Mouse (Mus musculus) midbrain, embryonic 15.5 days (tissue): ENCODE data around the gene Trpm4. TPM values are rescaled to one million over a fixed set of nuclear protein-coding genes. Genes with fewer than 3 reads are reported as not detected.

Source experiments
- ATAC-seq: fragments of 200-750 bp; cut with Nextera tagmentation; replicated peaks from 2 replicates; pipeline ENCODE4 v1.8.0; 2017; ENCODE audit warnings: moderate TSS enrichment
- H3K27ac ChIP-seq: fragments of 300-500 bp; sonication (generic); 2 replicates; pipeline ENCODE4 v1.5.1; 2015; ENCODE audit warnings: mild to moderate bottlenecking, inconsistent platforms
- H3K27me3 ChIP-seq: fragments of 300-500 bp; sonication (generic); replicated peaks from 2 replicates; pipeline ENCODE4 v1.6.1; 2015; ENCODE audit warnings: inconsistent platforms
- H3K36me3 ChIP-seq: fragments of 300-500 bp; sonication (generic); replicated peaks from 2 replicates; pipeline ENCODE4 v1.6.1; 2015; ENCODE audit warnings: inconsistent platforms
- H3K4me1 ChIP-seq: fragments of 300-500 bp; sonication (generic); 2 replicates; pipeline ENCODE4 v1.6.1; 2015; ENCODE audit warnings: inconsistent platforms
- H3K4me2 ChIP-seq: fragments of 300-500 bp; sonication (generic); 2 replicates; pipeline ENCODE4 v1.6.1; 2015; ENCODE audit warnings: inconsistent platforms, mild to moderate bottlenecking, moderate library complexity
- H3K4me3 ChIP-seq: fragments of 300-500 bp; sonication (generic); 2 replicates; pipeline ENCODE4 v1.5.1; 2015; ENCODE audit warnings: mild to moderate bottlenecking, inconsistent platforms
- H3K9ac ChIP-seq: fragments of 300-500 bp; sonication (generic); 2 replicates; pipeline ENCODE4 v1.6.1; 2015; ENCODE audit warnings: mild to moderate bottlenecking, inconsistent platforms
- H3K9me3 ChIP-seq: fragments of 300-500 bp; sonication (generic); 2 replicates; pipeline ENCODE4 v1.6.1; 2016; ENCODE audit warnings: inconsistent platforms
- WGBS: fragments of 180-500 bp; shearing (Covaris S2); methylation state at CpG from one replicate; pipeline ENCODE4 v1.1.7; 2015; ENCODE audit warnings: mixed read lengths; 5-methylcytosine and 5-hydroxymethylcytosine counted together
- polyA plus RNA-seq: library from polyadenylated mRNA; unstranded; fragments of >200 nt; fragmentation: Nextera tagmentation; extraction: Ambion mirVana; gene quantifications from 2 replicates; pipeline ENCODE4 v1.2.1, GENCODE M21; 2015

Trpm4 gene
- polyA plus RNA-seq, 1 experiment from 2014 or later = 10.7 TPM

- Histone ChIP-seq H3K4me2 (no peak overlapping the region), H3K4me1 (peaks cover 34% of the 10 kb centered on the region), H3K27ac (no peak overlapping the region), H3K4me3 (no peak overlapping the region), H3K9ac (no peak overlapping the region), H3K27me3 (peaks cover 5% of the 10 kb centered on the region), H3K36me3 (peaks cover 22% of the 10 kb centered on the region), H3K9me3 (no peaks in the 10 kb centered on the region)
- no peak for ATAC-seq
- WGBS = 92% methylated on average over 11 of the region's 11 CpGs
These were observed 8.5 kb upstream of the Trpm4 start for GRCm38 (mm10) chr7:45342081-45342480.

- peaks cover 34% of the 10 kb centered on the region for H3K4me1 ChIP-seq
- H3K9me3 ChIP-seq = no peaks in the 10 kb centered on the region
- H3K36me3 ChIP-seq = peaks cover 14% of the 10 kb centered on the region
- no peak overlapping the region for H3K4me3 ChIP-seq
- peaks cover 9% of the 10 kb centered on the region for H3K27me3 ChIP-seq
- 7% methylated on average over 8 of the region's 8 CpGs for WGBS
- H3K4me2 ChIP-seq = peak overlapping the region; percentile 54; the same call in 1 of the 2 replicates
- no peak overlapping the region for H3K27ac ChIP-seq
- no peak for ATAC-seq
- H3K9ac ChIP-seq = no peak overlapping the region
These were observed 7.7 kb upstream of the Trpm4 start for GRCm38 (mm10) chr7:45341303-45341702.

GRCm38 (mm10) chr7:45340669-45341068, 7.1 kb upstream of the Trpm4 start:
- ATAC-seq = no peak
- peak overlapping the region; percentile 37; the same call in 1 of the 2 replicates for H3K4me3 ChIP-seq
- peak overlapping the region; percentile 54 for H3K4me2 ChIP-seq
- peaks cover 8% of the 10 kb centered on the region for H3K36me3 ChIP-seq
- 12% methylated on average over 11 of the region's 11 CpGs for WGBS
- H3K4me1 ChIP-seq = peaks cover 34% of the 10 kb centered on the region
- peaks cover 9% of the 10 kb centered on the region for H3K27me3 ChIP-seq
- H3K9me3 ChIP-seq = no peaks in the 10 kb centered on the region
- H3K27ac ChIP-seq = no peak overlapping the region
- no peak overlapping the region for H3K9ac ChIP-seq

- Histone ChIP-seq H3K4me2 (peak overlapping the region; percentile 54), H3K36me3 (0 out of 2 replicates have a peak, but pooled peaks cover 3% of the 10 kb centered on the region), H3K4me3 (peak overlapping the region; percentile 37), H3K9ac (peak overlapping the region; percentile 28), H3K27ac (0 out of 2 replicates have a peak overlapping the region, but pooled peaks have one; percentile 47), H3K9me3 (no peaks in the 10 kb centered on the region), H3K4me1 (peaks cover 34% of the 10 kb centered on the region), H3K27me3 (peaks cover 9% of the 10 kb centered on the region)
- WGBS = 3% methylated on average over 11 of the region's 11 CpGs
- ATAC-seq = peak; percentile 1; the same call in 1 of the 2 replicates
These were observed 6.5 kb upstream of the Trpm4 start for GRCm38 (mm10) chr7:45340066-45340442.

- peak; percentile 77 for ATAC-seq
- Histone ChIP-seq H3K4me3 (peak overlapping the region; percentile 37), H3K36me3 (no peaks in the 10 kb centered on the region), H3K4me2 (peak overlapping the region; percentile 54), H3K9me3 (no peaks in the 10 kb centered on the region), H3K27me3 (peaks cover 9% of the 10 kb centered on the region), H3K27ac (peak overlapping the region; percentile 47), H3K9ac (peak overlapping the region; percentile 28), H3K4me1 (peaks cover 34% of the 10 kb centered on the region)
- WGBS = 3% methylated on average over 39 of the region's 39 CpGs
These were observed 6.0 kb upstream of the Trpm4 start for GRCm38 (mm10) chr7:45339410-45340065.

- WGBS = 6% methylated on average over 14 of the region's 14 CpGs
- no peak for ATAC-seq
- no peak overlapping the region for H3K9ac ChIP-seq
These were observed 4.8 kb upstream of the Trpm4 start for GRCm38 (mm10) chr7:45338161-45338911.

GRCm38 (mm10) chr7:45337469-45337868, 3.9 kb upstream of the Trpm4 start:
- no peak for ATAC-seq
- 7% methylated on average over 4 of the region's 4 CpGs for WGBS

More at GRCm38 (mm10) chr7:45338161-45338911, 4.8 kb upstream of the Trpm4 start:
- no peaks in the 10 kb centered on the region for H3K9me3 ChIP-seq
- no peak overlapping the region for H3K4me3 ChIP-seq
- H3K36me3 ChIP-seq = no peaks in the 10 kb centered on the region
- peak overlapping the region; percentile 54 for H3K4me2 ChIP-seq
- no peak overlapping the region for H3K27ac ChIP-seq
- peaks cover 41% of the 10 kb centered on the region for H3K4me1 ChIP-seq
- peaks cover 9% of the 10 kb centered on the region for H3K27me3 ChIP-seq

GRCm38 (mm10) chr7:45336319-45336718, 2.7 kb upstream of the Trpm4 start:
- peaks cover 6% of the 10 kb centered on the region; the same call in 1 of the 2 replicates for H3K27me3 ChIP-seq
- H3K36me3 ChIP-seq = no peaks in the 10 kb centered on the region
- no peak for ATAC-seq
- no peak overlapping the region for H3K27ac ChIP-seq
- H3K9ac ChIP-seq = no peak overlapping the region
- WGBS = 96% methylated on average over 4 of the region's 4 CpGs
- H3K4me2 ChIP-seq = no peak overlapping the region
- H3K4me3 ChIP-seq = no peak overlapping the region
- no peaks in the 10 kb centered on the region for H3K9me3 ChIP-seq
- peaks cover 54% of the 10 kb centered on the region for H3K4me1 ChIP-seq

More at GRCm38 (mm10) chr7:45337469-45337868, 3.9 kb upstream of the Trpm4 start:
- Histone ChIP-seq H3K4me1 (peaks cover 49% of the 10 kb centered on the region), H3K9ac (no peak overlapping the region), H3K4me2 (no peak overlapping the region), H3K36me3 (no peaks in the 10 kb centered on the region), H3K27ac (no peak overlapping the region), H3K27me3 (peaks cover 9% of the 10 kb centered on the region), H3K4me3 (no peak overlapping the region), H3K9me3 (no peaks in the 10 kb centered on the region)

- Histone ChIP-seq H3K36me3 (no peaks in the 10 kb centered on the region), H3K4me3 (no peak within 1 kb of the TSS), H3K4me2 (peak within 1 kb of the TSS; percentile 91; the same call in 1 of the 2 replicates), H3K9ac (no peak within 1 kb of the TSS), H3K27me3 (0 out of 2 replicates have a peak, but pooled peaks cover 4% of the 10 kb centered on the region), H3K27ac (no peak within 1 kb of the TSS), H3K4me1 (peaks cover 41% of the 10 kb centered on the region), H3K9me3 (no peaks in the 10 kb centered on the region)
- ATAC-seq = no peak
- 41% methylated on average over 5 of the region's 5 CpGs for WGBS
These were observed 1.5 kb upstream of the Trpm4 start, which contains the start of gene Hrc for GRCm38 (mm10) chr7:45335056-45335455. Gene Hrc (plus strand): TSS chr7:45335290.

- Histone ChIP-seq H3K9me3 (no peaks in the 10 kb centered on the region), H3K4me2 (no peak overlapping the region), H3K4me1 (peaks cover 37% of the 10 kb centered on the region), H3K4me3 (no peak overlapping the region), H3K27ac (no peak overlapping the region), H3K9ac (no peak overlapping the region), H3K27me3 (0 out of 2 replicates have a peak, but pooled peaks cover 4% of the 10 kb centered on the region), H3K36me3 (no peaks in the 10 kb centered on the region)
- WGBS = 28% methylated on average over 3 of the region's 3 CpGs
- ATAC-seq = no peak
These were observed 1.0 kb upstream of the Trpm4 start for GRCm38 (mm10) chr7:45334605-45335004.

GRCm38 (mm10) chr7:45332685-45333425, 725 bp downstream of the Trpm4 start:
- no peaks in the 10 kb centered on the region for H3K36me3 ChIP-seq
- peak overlapping the region; percentile 51 for H3K27ac ChIP-seq
- H3K9ac ChIP-seq = peak overlapping the region; percentile 53
- ATAC-seq = peak; percentile 68
- no peaks in the 10 kb centered on the region for H3K9me3 ChIP-seq
- 0 out of 2 replicates have a peak, but pooled peaks cover 4% of the 10 kb centered on the region for H3K27me3 ChIP-seq
- H3K4me1 ChIP-seq = peaks cover 21% of the 10 kb centered on the region
- WGBS = 2% methylated on average over 22 of the region's 22 CpGs
- peak overlapping the region; percentile 52 for H3K4me3 ChIP-seq
- peak overlapping the region; percentile 91 for H3K4me2 ChIP-seq

GRCm38 (mm10) chr7:45331502-45331901, 2.1 kb downstream of the Trpm4 start:
- Histone ChIP-seq H3K27ac (no peak overlapping the region), H3K4me3 (no peak overlapping the region), H3K4me1 (peaks cover 21% of the 10 kb centered on the region), H3K9ac (no peak overlapping the region), H3K36me3 (no peaks in the 10 kb centered on the region), H3K27me3 (0 out of 2 replicates have a peak, but pooled peaks cover 3% of the 10 kb centered on the region), H3K4me2 (no peak overlapping the region), H3K9me3 (no peaks in the 10 kb centered on the region)
- ATAC-seq = no peak
- 86% methylated on average over 6 of the region's 6 CpGs for WGBS
